Mouse (Mus musculus) spleen, embryonic (tissue): ENCODE data around the gene Ak4.

ENCODE experiments used
- CTCF ChIA-PET: fragments of 350-600 bp; sonication (Branson Sonifier 250); formaldehyde crosslinking; loops from one replicate; lab custom pipeline; 2022; lab: Charles Lee

The Ak4 gene

GRCm38 (mm10) chr4:101510111-101510903 lies 91.2 kb downstream of the Ak4 start:
- CTCF ChIA-PET = interaction anchor here (0.7 kb wide), 1 partner anchor 73 kb away, joined by 8 read pairs; no protein-coding TSS in a partner anchor

GRCm38 (mm10) chr4:101510904-101511210 lies 91.8 kb downstream of the Ak4 start:
- CTCF ChIA-PET = interaction anchor here (0.7 kb wide), 1 partner anchor 73 kb away, joined by 8 read pairs; no protein-coding TSS in a partner anchor

GRCm38 (mm10) chr4:101511768-101512521 lies 92.9 kb downstream of the Ak4 start:
- CTCF ChIA-PET = no interaction called here

- CTCF ChIA-PET = no interaction called here
Measured at GRCm38 (mm10) chr4:101513251-101513650, 94.2 kb downstream of the Ak4 start.

- CTCF ChIA-PET = no interaction called here
Measured at GRCm38 (mm10) chr4:101515853-101516252, 96.8 kb downstream of the Ak4 start.
